Mouse (Mus musculus) liver, embryonic 11.5 days (tissue): ENCODE measurements around the gene Cacnb3. TPM values are rescaled to one million over a fixed set of nuclear protein-coding genes. Genes with fewer than 3 reads are reported as not detected.

Experiments used
- ATAC-seq: fragments of 200-750 bp; cut with Nextera tagmentation; replicated peaks from 2 replicates; pipeline ENCODE4 v1.8.0; 2017; ENCODE audit warnings: moderate number of reproducible peaks, mild to moderate bottlenecking, moderate TSS enrichment, moderate library complexity; ENCODE audit not compliant: low FRiP score
- DNase-seq: peaks from one replicate; pipeline ENCODE4 v3.0.0-alpha.2; 2017; ENCODE audit warnings: low spot score
- H3K27ac ChIP-seq: fragments of 300-500 bp; sonication (generic); 2 replicates; pipeline ENCODE4 v1.5.1; 2014; ENCODE audit warnings: mild to moderate bottlenecking, low read depth, low read length, control low read depth
- H3K27me3 ChIP-seq: fragments of 300-500 bp; sonication (generic); replicated peaks from 2 replicates; pipeline ENCODE4 v1.6.1; 2014; ENCODE audit warnings: low read length, mixed read lengths; ENCODE audit not compliant: control insufficient read depth, insufficient read depth
- H3K36me3 ChIP-seq: fragments of 300-500 bp; sonication (generic); 2 replicates; pipeline ENCODE4 v1.6.1; 2014; ENCODE audit warnings: mild to moderate bottlenecking, low read length, moderate library complexity, mixed read lengths; ENCODE audit not compliant: control insufficient read depth, insufficient read depth
- H3K4me1 ChIP-seq: fragments of 300-500 bp; sonication (generic); replicated peaks from 2 replicates; pipeline ENCODE4 v1.6.1; 2014; ENCODE audit warnings: low read length, mixed read lengths; ENCODE audit not compliant: control insufficient read depth, insufficient read depth
- H3K4me2 ChIP-seq: fragments of 300-500 bp; sonication (generic); 2 replicates; pipeline ENCODE4 v1.6.1; 2014; ENCODE audit warnings: mild to moderate bottlenecking, control low read depth, moderate library complexity
- H3K4me3 ChIP-seq: fragments of 300-500 bp; sonication (generic); 2 replicates; pipeline ENCODE4 v1.5.1; 2014; ENCODE audit warnings: low read depth, low read length, control low read depth
- H3K9ac ChIP-seq: fragments of 300-500 bp; sonication (generic); 2 replicates; pipeline ENCODE4 v1.6.1; 2014; ENCODE audit warnings: low read depth, low read length, control low read depth
- H3K9me3 ChIP-seq: fragments of 300-500 bp; sonication (generic); 2 replicates; pipeline ENCODE4 v1.6.1; 2016; ENCODE audit warnings: low read length, inconsistent platforms, mixed read lengths; ENCODE audit not compliant: control insufficient read depth
- WGBS: fragments of 180-500 bp; shearing (Covaris S2); extraction: QIAGEN DNeasy Blood & Tissue Kit; methylation state at CpG from one replicate; pipeline ENCODE4 v1.1.7; 2014; 5-methylcytosine and 5-hydroxymethylcytosine counted together
- polyA plus RNA-seq: library from polyadenylated mRNA; unstranded; fragments of >200 nt; fragmentation: Nextera tagmentation; extraction: Ambion mirVana; gene quantifications from 2 replicates; pipeline ENCODE4 v1.2.1, GENCODE M21; 2014

Cacnb3 gene
- polyA plus RNA-seq, 1 experiment from 2014 or later: 13.2 TPM

GRCm38 (mm10) chr15:98595049-98595448 lies 35.6 kb upstream of the Cacnb3 start:
- peaks cover 5% of the 10 kb centered on the region; the same call in 1 of the 2 replicates for H3K4me1 ChIP-seq
- WGBS: 82% methylated on average over 5 of the region's 5 CpGs
- H3K27ac ChIP-seq: no peak overlapping the region
- H3K9ac ChIP-seq: no peak overlapping the region
- no peak overlapping the region for H3K4me2 ChIP-seq
- peaks cover 69% of the 10 kb centered on the region for H3K36me3 ChIP-seq
- no peak for ATAC-seq
- no peaks in the 10 kb centered on the region for H3K27me3 ChIP-seq
- no peaks in the 10 kb centered on the region for H3K9me3 ChIP-seq
- no peak for DNase-seq
- no peak overlapping the region for H3K4me3 ChIP-seq

GRCm38 (mm10) chr15:98596609-98597008 lies 34.0 kb upstream of the Cacnb3 start:
- no peak overlapping the region for H3K4me2 ChIP-seq
- no peak overlapping the region for H3K4me3 ChIP-seq
- H3K27ac ChIP-seq: no peak overlapping the region
- H3K9ac ChIP-seq: no peak overlapping the region
- peaks cover 6% of the 10 kb centered on the region for H3K4me1 ChIP-seq
- WGBS: 90% methylated on average over 14 of the region's 14 CpGs
- no peak for ATAC-seq
- no peaks in the 10 kb centered on the region for H3K27me3 ChIP-seq
- H3K36me3 ChIP-seq: peaks cover 73% of the 10 kb centered on the region
- no peaks in the 10 kb centered on the region for H3K9me3 ChIP-seq
- DNase-seq: no peak

DNA sequence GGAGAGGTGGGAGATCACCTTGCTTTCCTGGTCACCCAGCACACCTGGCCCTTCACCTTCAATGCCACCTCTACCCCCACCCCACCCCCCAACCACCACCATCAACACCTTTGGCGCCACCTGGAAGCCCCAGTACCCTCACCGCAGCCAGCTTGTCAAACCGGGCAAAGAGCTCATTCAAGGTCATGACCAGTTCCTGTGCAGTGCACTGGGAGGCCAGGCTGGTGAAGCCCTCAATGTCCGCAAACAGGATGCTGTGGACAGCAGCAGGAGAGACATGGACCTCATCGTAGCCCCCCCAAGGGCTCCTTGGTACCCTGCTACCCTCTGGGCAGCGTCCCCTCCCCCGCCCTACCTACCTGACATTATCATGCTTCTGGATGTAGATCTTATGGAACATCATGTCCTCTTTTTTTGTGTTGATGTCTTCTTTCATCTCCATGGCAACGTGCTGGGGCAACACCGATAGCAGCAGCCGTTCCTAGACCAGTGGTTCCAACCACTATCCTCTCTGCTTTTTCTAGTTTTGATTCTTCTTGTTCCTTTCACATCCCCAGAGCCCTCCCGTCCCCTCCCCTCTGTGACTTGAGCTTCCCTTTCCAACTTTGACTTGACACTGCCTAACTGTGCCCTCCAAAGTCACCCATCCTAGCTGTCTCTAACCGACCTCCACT lies 30.5 kb upstream of the Cacnb3 start:
- peaks cover 36% of the 10 kb centered on the region for H3K4me1 ChIP-seq
- no peak overlapping the region for H3K4me2 ChIP-seq
- H3K9me3 ChIP-seq: no peaks in the 10 kb centered on the region
- ATAC-seq (no peak), DNase-seq (no peak)
- no peak overlapping the region for H3K27ac ChIP-seq
- H3K4me3 ChIP-seq: no peak overlapping the region
- H3K27me3 ChIP-seq: no peaks in the 10 kb centered on the region
- peaks cover 65% of the 10 kb centered on the region for H3K36me3 ChIP-seq
- no peak overlapping the region for H3K9ac ChIP-seq
- 81% methylated on average over 12 of the region's 12 CpGs for WGBS

DNA sequence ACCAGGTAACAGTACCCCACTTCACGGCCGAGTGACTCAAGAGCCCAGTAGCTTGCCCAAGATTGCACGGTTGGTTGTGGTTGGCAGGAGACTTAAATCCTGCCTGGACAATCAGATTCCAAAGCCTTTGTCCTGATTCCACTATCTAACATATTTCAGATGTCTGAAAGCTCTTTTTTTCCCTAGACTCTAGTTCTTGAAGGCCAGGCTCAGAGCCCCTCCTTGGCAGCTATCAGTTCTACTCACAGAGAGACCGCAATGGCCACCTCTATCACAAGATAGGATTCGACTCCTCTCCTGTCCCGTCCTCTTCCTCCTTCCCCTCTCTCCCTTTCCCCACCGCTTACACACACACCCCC lies 28.8 kb upstream of the Cacnb3 start:
- ATAC-seq (peak; percentile 50; the same call in 1 of the 2 replicates), DNase-seq (no peak)
- Histone ChIP-seq H3K9me3 (no peaks in the 10 kb centered on the region), H3K4me2 (peak overlapping the region; percentile 64), H3K27me3 (no peaks in the 10 kb centered on the region), H3K4me3 (peak overlapping the region; percentile 31), H3K9ac (peak overlapping the region; percentile 58; the same call in 1 of the 2 replicates), H3K27ac (peak overlapping the region; percentile 70; the same call in 1 of the 2 replicates), H3K36me3 (peaks cover 49% of the 10 kb centered on the region), H3K4me1 (peaks cover 50% of the 10 kb centered on the region)
- 56% methylated on average over 7 of the region's 7 CpGs for WGBS

DNA sequence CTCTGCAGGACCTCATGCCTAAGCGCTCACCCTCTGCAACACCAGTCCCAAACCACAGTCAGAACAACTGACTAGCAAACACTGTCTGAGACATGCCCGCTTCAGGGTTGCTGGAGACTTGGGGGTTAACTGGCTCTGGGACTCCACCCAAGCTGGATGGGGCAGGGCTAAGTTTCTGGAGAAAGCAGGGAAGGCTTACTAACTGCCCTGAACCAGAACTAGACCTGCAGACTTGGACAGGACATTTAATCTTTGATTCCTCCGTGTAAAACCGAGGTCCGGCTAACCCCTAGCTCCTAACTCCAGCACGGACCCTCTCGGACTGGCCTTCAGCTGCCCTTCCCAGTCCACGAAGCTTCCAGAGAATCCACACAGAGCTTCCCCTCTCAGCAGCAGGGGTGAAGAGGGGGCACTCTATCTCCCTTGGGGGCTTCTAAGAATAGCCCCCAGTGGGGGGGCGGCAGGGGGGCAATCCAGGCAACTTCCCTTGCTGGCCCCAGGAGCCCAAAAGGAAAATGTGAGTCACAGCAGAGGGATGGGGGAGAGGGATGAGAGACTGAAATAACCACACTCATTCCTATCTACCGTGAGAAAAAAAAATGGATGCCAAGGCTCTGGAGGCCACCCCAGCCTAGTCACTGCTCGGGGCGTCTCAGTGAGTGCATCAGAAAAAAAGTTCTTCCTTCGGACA lies 28.3 kb upstream of the Cacnb3 start:
- Histone ChIP-seq H3K4me1 (peaks cover 55% of the 10 kb centered on the region), H3K4me2 (peak overlapping the region; percentile 64), H3K36me3 (peaks cover 44% of the 10 kb centered on the region), H3K27me3 (no peaks in the 10 kb centered on the region), H3K27ac (peak overlapping the region; percentile 70), H3K9ac (peak overlapping the region; percentile 58), H3K4me3 (peak overlapping the region; percentile 31), H3K9me3 (no peaks in the 10 kb centered on the region)
- ATAC-seq (peak; percentile 67), DNase-seq (no peak)
- 44% methylated on average over 13 of the region's 13 CpGs for WGBS

GRCm38 (mm10) chr15:98602921-98603458 lies 27.6 kb upstream of the Cacnb3 start:
- Histone ChIP-seq H3K4me1 (peaks cover 62% of the 10 kb centered on the region), H3K9me3 (no peaks in the 10 kb centered on the region), H3K9ac (peak overlapping the region; percentile 58), H3K4me2 (peak overlapping the region; percentile 64), H3K4me3 (peak overlapping the region; percentile 31; the same call in 1 of the 2 replicates), H3K27me3 (no peaks in the 10 kb centered on the region), H3K27ac (peak overlapping the region; percentile 70), H3K36me3 (peaks cover 37% of the 10 kb centered on the region)
- DNase-seq (no peak), ATAC-seq (no peak)
- 62% methylated on average over 4 of the region's 4 CpGs for WGBS

DNA sequence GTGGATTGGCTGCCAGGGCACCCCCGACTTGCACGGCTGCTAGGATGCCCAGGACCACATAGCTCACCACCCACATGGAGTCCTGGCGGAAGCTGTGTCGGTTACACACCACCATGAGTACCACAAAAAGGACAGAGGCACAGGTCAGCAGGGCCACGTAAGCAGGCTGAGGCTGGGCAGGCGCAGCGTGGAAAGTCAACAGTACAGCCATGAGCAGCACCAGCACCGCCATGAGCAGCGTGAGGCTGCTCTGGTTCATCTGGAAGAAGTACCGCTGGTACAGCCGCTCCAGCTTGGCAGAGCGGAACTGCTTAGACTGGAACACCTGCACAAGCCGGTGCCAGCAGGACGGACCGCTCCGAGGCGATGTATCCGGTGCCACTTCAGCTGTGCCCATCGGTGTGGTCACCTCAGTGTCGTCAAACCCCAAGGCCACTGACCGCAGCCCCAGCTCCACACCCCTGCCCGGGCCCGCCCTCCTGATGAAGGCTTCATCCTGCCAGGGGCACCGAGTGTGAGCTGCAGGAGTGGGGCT lies 26.5 kb upstream of the Cacnb3 start:
- ATAC-seq: no peak

DNA sequence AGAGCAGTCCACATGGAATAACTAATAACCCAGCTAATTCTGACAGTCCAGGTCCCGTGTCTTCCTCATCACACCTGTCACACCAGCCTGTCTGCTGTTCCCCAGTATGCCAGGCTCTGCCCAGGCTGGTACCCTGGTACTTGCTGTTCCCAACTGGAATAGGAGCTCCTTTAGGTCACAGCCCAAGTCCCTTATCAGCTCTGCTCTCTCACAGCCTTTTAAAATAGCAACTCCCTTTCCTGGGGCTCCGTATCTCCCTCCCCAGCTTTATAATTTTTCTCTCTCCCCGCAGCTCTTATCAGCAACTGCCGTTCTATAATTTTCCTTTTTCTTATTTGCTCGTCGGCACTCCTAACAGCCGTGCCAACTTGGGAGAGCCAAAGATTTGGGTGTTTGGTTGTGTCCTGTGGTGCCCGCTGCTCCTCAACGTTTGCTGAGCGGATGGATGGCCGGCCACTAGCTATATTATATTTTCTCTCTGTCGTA lies 24.5 kb upstream of the Cacnb3 start:
- ATAC-seq: peak; percentile 79
- peaks cover 21% of the 10 kb centered on the region for H3K36me3 ChIP-seq

More for the DNA sequence above, 26.5 kb upstream of the Cacnb3 start:
- DNase-seq: no peak
- no peak overlapping the region for H3K9ac ChIP-seq
- WGBS: 92% methylated on average over 24 of the region's 24 CpGs
- H3K27me3 ChIP-seq: no peaks in the 10 kb centered on the region
- H3K36me3 ChIP-seq: peaks cover 30% of the 10 kb centered on the region
- H3K4me3 ChIP-seq: no peak overlapping the region
- H3K4me1 ChIP-seq: peaks cover 66% of the 10 kb centered on the region
- no peaks in the 10 kb centered on the region for H3K9me3 ChIP-seq
- H3K27ac ChIP-seq: peak overlapping the region; percentile 70
- no peak overlapping the region for H3K4me2 ChIP-seq

More for the DNA sequence above, 24.5 kb upstream of the Cacnb3 start:
- H3K4me3 ChIP-seq: peak overlapping the region; percentile 84
- H3K27me3 ChIP-seq: no peaks in the 10 kb centered on the region
- H3K27ac ChIP-seq: peak overlapping the region; percentile 93
- 44% methylated on average over 12 of the region's 12 CpGs for WGBS
- peak overlapping the region; percentile 93 for H3K4me2 ChIP-seq
- H3K9ac ChIP-seq: peak overlapping the region; percentile 56
- peak; percentile 55 for DNase-seq
- H3K9me3 ChIP-seq: no peaks in the 10 kb centered on the region
- H3K4me1 ChIP-seq: peaks cover 72% of the 10 kb centered on the region
